Mouse (Mus musculus): ENCODE measurements around the gene Prelp.

GRCm38 (mm10) chr1:133911008-133911407 is 10.2 kb downstream of the Prelp start:
- TF ChIP-seq ZNF384 (IDR thresholded peaks at IDR 0.05; ENCODE audit: low read depth, low read length): no peak
- no peak for TF ChIP-seq CHD2 (IDR thresholded peaks at IDR 0.05; ENCODE audit: low read depth, low read length)
- TF ChIP-seq HCFC1 (IDR thresholded peaks at IDR 0.05; ENCODE audit: borderline replicate concordance, insufficient read depth, low read length): no peak
- no peak for TF ChIP-seq MAFK (IDR thresholded peaks at IDR 0.05; ENCODE audit: insufficient read depth, low read depth, low read length)
- no peak for TF ChIP-seq ZC3H11A (IDR thresholded peaks at IDR 0.05; ENCODE audit: borderline replicate concordance, low read depth, low read length)
